Mouse (Mus musculus): ENCODE data around the gene Rbbp5.

DNA sequence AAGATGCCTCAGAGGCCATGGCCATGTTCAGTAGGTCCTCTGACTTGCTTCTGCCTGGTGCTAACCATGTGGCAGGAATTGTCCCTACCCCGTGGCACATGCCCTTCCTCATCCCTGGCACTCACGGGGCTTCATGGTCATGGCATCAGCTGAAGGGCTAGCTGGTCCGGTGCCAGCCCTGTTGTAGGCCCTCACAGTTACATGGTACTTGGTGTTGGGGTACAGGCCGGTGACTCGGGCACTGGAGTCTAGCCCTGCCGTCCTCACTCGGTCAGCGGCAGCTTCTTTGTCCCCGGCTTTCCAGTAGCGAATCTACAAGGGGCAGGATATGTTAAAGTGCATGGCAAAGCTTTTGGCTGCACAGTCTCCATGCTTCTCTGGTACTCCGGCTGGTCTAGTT, 39.6 kb downstream of the Rbbp5 start:
- TF ChIP-seq CTCF (IDR thresholded peaks at IDR 0.05; ENCODE audit: borderline replicate concordance, control insufficient read depth, extremely low read depth, insufficient read depth, low read length, poor library complexity) (no peak), POLR2A (IDR thresholded peaks at IDR 0.05; ENCODE audit: control insufficient read depth, extremely low read depth, insufficient read depth, low read length, poor library complexity) (no peak)
